Mouse (Mus musculus): ENCODE results near the gene E330021D16Rik.

E330021D16Rik gene

GRCm38 (mm10) chr6:136422084-136422853 is 6.9 kb upstream of the E330021D16Rik start:
- DNase-seq (ENCODE audit: low read depth) = peak; percentile 90

GRCm38 (mm10) chr6:136421059-136421458 is 5.7 kb upstream of the E330021D16Rik start:
- DNase-seq (ENCODE audit: low read depth) = no peak

GRCm38 (mm10) chr6:136418889-136419835 is 3.8 kb upstream of the E330021D16Rik start:
- DNase-seq (ENCODE audit: low read depth) = no peak

- DNase-seq (ENCODE audit: low read depth) = no peak
Measured at GRCm38 (mm10) chr6:136418333-136418848, 3.0 kb upstream of the E330021D16Rik start.

- no peak for DNase-seq (ENCODE audit: low read depth)
Measured at GRCm38 (mm10) chr6:136417864-136418263, 2.5 kb upstream of the E330021D16Rik start.

GRCm38 (mm10) chr6:136413856-136414362 is 1.5 kb downstream of the E330021D16Rik start:
- DNase-seq (ENCODE audit: low read depth) = no peak

GRCm38 (mm10) chr6:136407608-136408192 is 7.7 kb downstream of the E330021D16Rik start:
- no peak for DNase-seq (ENCODE audit: low read depth)

GRCm38 (mm10) chr6:136396860-136397259 is 18.5 kb downstream of the E330021D16Rik start:
- no peak for DNase-seq (ENCODE audit: low read depth)

- DNase-seq (ENCODE audit: low read depth) = no peak
Measured at GRCm38 (mm10) chr6:136390262-136390661, 25.1 kb downstream of the E330021D16Rik start.

- DNase-seq (ENCODE audit: low read depth) = peak; percentile 17
Measured at GRCm38 (mm10) chr6:136385287-136385686, 30.1 kb downstream of the E330021D16Rik start.

GRCm38 (mm10) chr6:136383218-136383617 is 32.2 kb downstream of the E330021D16Rik start:
- DNase-seq (ENCODE audit: low read depth) = no peak

- no peak for DNase-seq (ENCODE audit: low read depth)
Measured at GRCm38 (mm10) chr6:136376097-136376496, 39.3 kb downstream of the E330021D16Rik start.

GRCm38 (mm10) chr6:136364430-136365098 is 50.8 kb downstream of the E330021D16Rik start:
- no peak for DNase-seq (ENCODE audit: low read depth)

- DNase-seq (ENCODE audit: low read depth) = no peak
Measured at GRCm38 (mm10) chr6:136364008-136364407, 51.4 kb downstream of the E330021D16Rik start.

GRCm38 (mm10) chr6:136363313-136363712 is 52.1 kb downstream of the E330021D16Rik start:
- DNase-seq (ENCODE audit: low read depth) = no peak

- DNase-seq (ENCODE audit: low read depth) = no peak
Measured at GRCm38 (mm10) chr6:136358471-136358870, 56.9 kb downstream of the E330021D16Rik start.

- DNase-seq (ENCODE audit: low read depth) = peak; percentile 92
Measured at GRCm38 (mm10) chr6:136353399-136354184, 61.8 kb downstream of the E330021D16Rik start.

All from NIH3T3 (cell line).